Mouse (Mus musculus) embryonic facial prominence, embryonic 12.5 days (tissue): ENCODE results near the gene Ntmt1. TPM values are rescaled to one million over a fixed set of nuclear protein-coding genes. Genes with fewer than 3 reads are reported as not detected.

Experiments used
- ATAC-seq: fragments of 200-750 bp; cut with Nextera tagmentation; 2 replicates; pipeline ENCODE4 v1.8.0; 2017; ENCODE audit not compliant: insufficient number of reproducible peaks, insufficient read depth, low FRiP score, low TSS enrichment
- H3K27ac ChIP-seq: fragments of 300-500 bp; sonication (generic); 2 replicates; pipeline ENCODE4 v1.5.1; 2016; ENCODE audit warnings: mild to moderate bottlenecking
- H3K27me3 ChIP-seq: fragments of 300-500 bp; sonication (generic); 2 replicates; pipeline ENCODE4 v1.6.1; 2016; ENCODE audit warnings: mild to moderate bottlenecking, moderate library complexity
- H3K36me3 ChIP-seq: fragments of 300-500 bp; sonication (generic); 2 replicates; pipeline ENCODE4 v1.6.1; 2016; ENCODE audit warnings: mild to moderate bottlenecking
- H3K4me1 ChIP-seq: fragments of 300-500 bp; sonication (generic); 2 replicates; pipeline ENCODE4 v1.6.1; 2016
- H3K4me2 ChIP-seq: fragments of 300-500 bp; sonication (generic); replicated peaks from 2 replicates; pipeline ENCODE4 v1.6.1; 2016; ENCODE audit warnings: mild to moderate bottlenecking, moderate library complexity
- H3K4me3 ChIP-seq: fragments of 300-500 bp; sonication (generic); 2 replicates; pipeline ENCODE4 v1.5.1; 2016; ENCODE audit warnings: mild to moderate bottlenecking
- H3K9ac ChIP-seq: fragments of 300-500 bp; sonication (generic); 2 replicates; pipeline ENCODE4 v1.6.1; 2016; ENCODE audit warnings: mild to moderate bottlenecking, moderate library complexity
- H3K9me3 ChIP-seq: fragments of 300-500 bp; sonication (generic); 2 replicates; pipeline ENCODE4 v1.6.1; 2016; ENCODE audit warnings: mild to moderate bottlenecking, moderate library complexity
- WGBS: fragments of 180-500 bp; shearing (Covaris S2); methylation state at CpG from one replicate; pipeline ENCODE4 v1.1.7; 2016; 5-methylcytosine and 5-hydroxymethylcytosine counted together
- polyA plus RNA-seq: library from polyadenylated mRNA; unstranded; fragments of >200 nt; fragmentation: Nextera tagmentation; extraction: Ambion mirVana; gene quantifications from 2 replicates; pipeline ENCODE4 v1.2.1, GENCODE M21; 2016

Ntmt1 gene
- polyA plus RNA-seq, 1 experiment from 2014 or later, result 105 TPM

DNA sequence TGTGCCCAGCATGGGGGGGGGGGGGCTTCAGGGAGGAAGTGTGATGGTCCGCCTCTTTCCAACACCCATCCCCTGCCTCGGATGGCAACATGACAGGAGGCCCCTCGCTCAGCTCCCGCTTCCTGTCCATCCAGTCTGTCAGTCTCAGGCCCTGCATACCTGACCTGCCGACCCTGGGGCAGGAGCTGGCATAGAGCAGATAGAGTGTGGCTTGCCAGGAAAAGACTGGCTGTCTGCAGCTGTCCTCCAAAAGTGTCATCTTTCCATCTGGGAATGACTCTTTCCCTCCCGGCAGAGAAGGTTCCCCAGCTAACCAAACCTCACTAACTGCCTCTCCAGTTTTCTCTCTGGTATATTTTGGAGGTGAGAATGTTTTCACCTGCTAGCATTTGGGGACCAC lies 43.0 kb downstream of the Ntmt1 start:
- Histone ChIP-seq H3K4me2 (0 out of 2 replicates have a peak overlapping the region, but pooled peaks have one; percentile 9), H3K4me3 (no peak overlapping the region), H3K36me3 (no peaks in the 10 kb centered on the region), H3K27me3 (no peaks in the 10 kb centered on the region), H3K4me1 (peaks cover 88% of the 10 kb centered on the region), H3K27ac (peak overlapping the region; percentile 14; the same call in 1 of the 2 replicates), H3K9ac (no peak overlapping the region; the same call in 1 of the 2 replicates), H3K9me3 (no peaks in the 10 kb centered on the region)
- ATAC-seq, result no peak
- 23% methylated on average over 6 of the region's 6 CpGs for WGBS

DNA sequence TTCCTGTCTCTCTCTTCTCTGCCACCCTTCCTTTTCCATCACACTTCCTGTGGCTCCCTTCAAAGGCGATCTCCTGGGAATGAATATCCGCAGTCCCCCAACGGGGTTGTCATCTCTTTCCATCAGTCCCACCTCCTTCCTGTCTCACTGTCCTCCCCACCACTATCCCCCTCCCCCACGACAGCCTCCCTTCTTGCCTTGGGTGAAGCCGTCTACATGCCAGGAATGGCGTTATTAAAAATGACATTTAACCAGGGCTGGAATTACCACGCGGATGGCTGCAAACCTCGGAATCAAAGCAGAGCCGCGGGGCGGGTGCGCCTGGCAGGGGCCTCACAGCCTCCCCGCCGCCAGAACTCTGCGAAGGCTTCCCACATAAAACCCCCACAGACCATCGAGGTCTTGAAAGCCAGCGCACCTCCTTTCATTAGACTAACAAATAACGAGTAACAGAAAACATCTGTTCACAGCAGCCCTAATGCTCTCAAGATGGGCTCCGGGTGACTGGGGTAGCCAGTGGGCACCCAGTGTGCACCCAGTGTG lies 45.2 kb downstream of the Ntmt1 start:
- Histone ChIP-seq H3K4me3 (no peak overlapping the region), H3K27ac (peak overlapping the region; percentile 79), H3K4me1 (peaks cover 88% of the 10 kb centered on the region), H3K9me3 (no peaks in the 10 kb centered on the region), H3K36me3 (0 out of 2 replicates have a peak, but pooled peaks cover 4% of the 10 kb centered on the region), H3K4me2 (peak overlapping the region; percentile 31), H3K9ac (0 out of 2 replicates have a peak overlapping the region, but pooled peaks have one; percentile 0), H3K27me3 (no peaks in the 10 kb centered on the region)
- WGBS, result 10% methylated on average over 20 of the region's 20 CpGs
- ATAC-seq, result no peak

GRCm38 (mm10) chr2:30857076-30857475 lies 49.5 kb downstream of the Ntmt1 start:
- ATAC-seq, result no peak
- H3K4me2 ChIP-seq, result no peak overlapping the region
- 0 out of 2 replicates have a peak overlapping the region, but pooled peaks have one; percentile 19 for H3K27ac ChIP-seq
- 0 out of 2 replicates have a peak, but pooled peaks cover 4% of the 10 kb centered on the region for H3K36me3 ChIP-seq
- no peaks in the 10 kb centered on the region for H3K27me3 ChIP-seq
- H3K4me3 ChIP-seq, result no peak overlapping the region
- no peaks in the 10 kb centered on the region for H3K9me3 ChIP-seq
- no peak overlapping the region for H3K9ac ChIP-seq
- peaks cover 86% of the 10 kb centered on the region for H3K4me1 ChIP-seq
- 69% methylated on average over 6 of the region's 6 CpGs for WGBS

DNA sequence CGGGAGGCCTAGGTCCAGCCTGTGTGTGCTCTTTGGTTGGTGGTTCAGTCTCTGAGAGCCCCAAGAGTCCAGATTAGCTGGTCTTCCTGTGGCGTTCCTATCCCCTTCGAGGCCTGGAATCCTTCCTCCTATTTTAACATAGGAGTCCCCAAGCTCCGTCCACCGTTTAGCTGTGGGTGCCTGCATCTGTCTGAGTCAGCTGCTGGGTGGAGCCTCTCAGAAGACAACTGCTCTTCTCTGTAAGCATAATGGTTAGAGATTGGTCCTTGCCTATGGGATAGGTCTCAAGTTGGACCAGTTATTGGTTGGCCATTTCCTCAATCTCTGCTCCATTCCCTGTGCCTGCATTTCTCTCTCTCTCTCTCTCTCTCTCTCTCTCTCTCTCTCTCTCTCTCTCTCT lies 52.2 kb downstream of the Ntmt1 start:
- peaks cover 84% of the 10 kb centered on the region for H3K4me1 ChIP-seq
- 0 out of 2 replicates have a peak overlapping the region, but pooled peaks have one; percentile 23 for H3K27ac ChIP-seq
- H3K9me3 ChIP-seq, result no peaks in the 10 kb centered on the region
- 0 out of 2 replicates have a peak, but pooled peaks cover 4% of the 10 kb centered on the region for H3K36me3 ChIP-seq
- 74% methylated on average over 5 of the region's 5 CpGs for WGBS
- no peak overlapping the region for H3K9ac ChIP-seq
- no peak for ATAC-seq
- H3K4me2 ChIP-seq, result no peak overlapping the region
- no peak overlapping the region for H3K4me3 ChIP-seq
- H3K27me3 ChIP-seq, result no peaks in the 10 kb centered on the region

DNA sequence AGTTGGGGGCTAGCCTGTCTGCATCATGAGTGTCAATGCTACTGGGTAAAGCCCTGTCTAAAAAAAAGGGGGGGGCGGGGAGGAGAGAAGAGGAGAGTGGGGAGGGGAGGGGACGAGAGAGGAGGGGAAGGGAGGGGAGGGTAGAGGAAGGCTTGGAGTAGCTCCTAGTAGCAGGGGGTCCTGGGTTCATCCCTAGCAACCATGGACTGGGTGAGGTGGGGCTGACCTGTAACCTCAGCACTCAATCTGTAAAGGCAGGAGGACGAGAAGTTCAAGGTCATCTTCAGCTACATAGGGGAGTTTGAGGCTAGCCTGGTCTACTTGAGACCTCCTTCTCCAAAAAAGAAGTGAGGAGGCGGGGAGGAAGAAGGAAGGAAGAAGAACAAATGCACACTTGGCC lies 54.5 kb downstream of the Ntmt1 start:
- Histone ChIP-seq H3K4me2 (no peak overlapping the region), H3K36me3 (0 out of 2 replicates have a peak, but pooled peaks cover 3% of the 10 kb centered on the region), H3K9me3 (no peaks in the 10 kb centered on the region), H3K27ac (peak overlapping the region; percentile 37), H3K9ac (no peak overlapping the region), H3K27me3 (no peaks in the 10 kb centered on the region), H3K4me3 (no peak overlapping the region), H3K4me1 (peaks cover 75% of the 10 kb centered on the region)
- ATAC-seq, result no peak
- 62% methylated on average over 4 of the region's 4 CpGs for WGBS

GRCm38 (mm10) chr2:30863574-30863973 lies 55.9 kb downstream of the Ntmt1 start:
- ATAC-seq, result no peak
- H3K9ac ChIP-seq, result no peak overlapping the region
- peak overlapping the region; percentile 36; the same call in 1 of the 2 replicates for H3K27ac ChIP-seq
- 59% methylated on average over 9 of the region's 9 CpGs for WGBS
- no peak overlapping the region for H3K4me3 ChIP-seq
- H3K9me3 ChIP-seq, result no peaks in the 10 kb centered on the region
- H3K27me3 ChIP-seq, result no peaks in the 10 kb centered on the region
- H3K4me1 ChIP-seq, result peaks cover 60% of the 10 kb centered on the region
- 0 out of 2 replicates have a peak, but pooled peaks cover 4% of the 10 kb centered on the region for H3K36me3 ChIP-seq
- no peak overlapping the region for H3K4me2 ChIP-seq

GRCm38 (mm10) chr2:30864968-30865381 lies 57.3 kb downstream of the Ntmt1 start:
- Histone ChIP-seq H3K9ac (peak overlapping the region; percentile 56), H3K27me3 (no peaks in the 10 kb centered on the region), H3K4me3 (peak overlapping the region; percentile 26), H3K4me1 (peaks cover 48% of the 10 kb centered on the region), H3K36me3 (0 out of 2 replicates have a peak, but pooled peaks cover 5% of the 10 kb centered on the region), H3K9me3 (no peaks in the 10 kb centered on the region), H3K4me2 (peak overlapping the region; percentile 56), H3K27ac (peak overlapping the region; percentile 86)
- ATAC-seq, result 0 out of 2 replicates have a peak, but pooled peaks have one; percentile 45
- WGBS, result under 1% methylated on average over 34 of the region's 35 CpGs

DNA sequence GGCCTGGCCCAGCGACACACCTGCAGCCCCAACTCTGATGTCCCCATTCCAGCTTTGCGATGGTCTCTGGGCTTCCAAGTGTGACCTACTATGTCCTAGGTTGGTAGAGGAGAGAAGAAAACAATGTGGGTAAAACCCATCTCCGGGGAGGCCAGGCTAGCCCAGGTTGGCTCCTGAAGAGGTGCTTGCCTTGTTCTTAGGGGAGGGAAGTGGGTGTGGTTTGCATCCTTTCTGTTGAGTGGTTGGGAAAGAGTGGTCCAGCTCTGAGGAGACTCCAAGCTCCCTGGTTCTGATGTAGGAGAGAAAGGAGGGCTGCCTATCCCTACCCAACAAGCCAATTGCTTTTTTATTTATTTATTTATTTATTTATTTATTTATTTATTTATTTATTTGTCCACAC lies 57.8 kb downstream of the Ntmt1 start:
- no peak overlapping the region for H3K9ac ChIP-seq
- H3K36me3 ChIP-seq, result 0 out of 2 replicates have a peak, but pooled peaks cover 5% of the 10 kb centered on the region
- H3K4me3 ChIP-seq, result peak overlapping the region; percentile 26; the same call in 1 of the 2 replicates
- no peaks in the 10 kb centered on the region for H3K9me3 ChIP-seq
- H3K4me1 ChIP-seq, result peaks cover 51% of the 10 kb centered on the region
- H3K27me3 ChIP-seq, result no peaks in the 10 kb centered on the region
- peak overlapping the region; percentile 56 for H3K4me2 ChIP-seq
- WGBS, result 33% methylated on average over 3 of the region's 3 CpGs
- H3K27ac ChIP-seq, result peak overlapping the region; percentile 86
- ATAC-seq, result no peak

GRCm38 (mm10) chr2:30870863-30871262 lies 63.2 kb downstream of the Ntmt1 start:
- H3K9ac ChIP-seq, result no peak overlapping the region
- H3K27me3 ChIP-seq, result no peaks in the 10 kb centered on the region
- no peaks in the 10 kb centered on the region for H3K9me3 ChIP-seq
- 69% methylated on average over 8 of the region's 8 CpGs for WGBS
- peak overlapping the region; percentile 64 for H3K27ac ChIP-seq
- peaks cover 50% of the 10 kb centered on the region for H3K4me1 ChIP-seq
- no peak overlapping the region for H3K4me2 ChIP-seq
- 0 out of 2 replicates have a peak, but pooled peaks cover 5% of the 10 kb centered on the region for H3K36me3 ChIP-seq
- no peak for ATAC-seq
- no peak overlapping the region for H3K4me3 ChIP-seq

Other genes starting within 250 kb of the Ntmt1 start
- gene Cstad, start 212.8 kb upstream of the Ntmt1 start, polyA plus RNA-seq, result 0.57 and 1.4 TPM in 2 replicates
- 3.8 and 4.0 TPM in 2 replicates for gene 1700001O22Rik, start 4.2 kb upstream of the Ntmt1 start, polyA plus RNA-seq
- 40.0 and 41.8 TPM in 2 replicates for gene Asb6, start 22.5 kb downstream of the Ntmt1 start, polyA plus RNA-seq
- gene Prrx2, start 27.1 kb downstream of the Ntmt1 start, polyA plus RNA-seq, result 106 and 121 TPM in 2 replicates
- gene Ptges, start 122.0 kb downstream of the Ntmt1 start, polyA plus RNA-seq, result 11.6 and 12.0 TPM in 2 replicates
- gene Tor1b, start 145.1 kb downstream of the Ntmt1 start, polyA plus RNA-seq, result 31.5 and 31.9 TPM in 2 replicates
- gene Tor1a, start 160.1 kb downstream of the Ntmt1 start, polyA plus RNA-seq, result 82.8 and 83.2 TPM in 2 replicates
- gene BC005624, start 174.4 kb downstream of the Ntmt1 start, polyA plus RNA-seq, result 62.0 and 62.1 TPM in 2 replicates
- gene Usp20, start 174.5 kb downstream of the Ntmt1 start, polyA plus RNA-seq, result 24.5 and 25.3 TPM in 2 replicates